Mouse (Mus musculus) CH12.LX (cell line): ENCODE data around the gene Zfyve27.

Source experiments
- BHLHE40 ChIP-seq: IDR thresholded peaks from 2 replicates; pipeline ENCODE4 v1.6.1; 2011; ENCODE audit warnings: mild to moderate bottlenecking, low read depth, low read length, improper control_type of control experiment
- CTCF ChIP-seq, 2 experiments: IDR thresholded peaks in 1 of 2; conservative IDR thresholded peaks in 1 of 2; 2 replicates each; pipeline ENCODE4 v1.5.1; 2011 to 2012; ENCODE audit warnings: low read depth in 2 of 2, low read length in 2 of 2, improper control_type of control experiment in 1 of 2, inconsistent platforms in 1 of 2, mild to moderate bottlenecking in 1 of 2, moderate library complexity in 1 of 2
- JUND ChIP-seq: conservative IDR thresholded peaks from 2 replicates; pipeline ENCODE4 v1.6.1; 2011; ENCODE audit warnings: low read depth, low read length, improper control_type of control experiment
- MXI1 ChIP-seq: IDR thresholded peaks from 2 replicates; pipeline ENCODE4 v1.6.1; 2011; ENCODE audit warnings: mild to moderate bottlenecking, low read depth, low read length, improper control_type of control experiment
- PAX5 ChIP-seq: IDR thresholded peaks from 2 replicates; pipeline ENCODE4 v1.6.1; 2012; ENCODE audit warnings: low read length, inconsistent platforms, mixed read lengths
- POLR2A ChIP-seq: IDR thresholded peaks from 2 replicates; pipeline ENCODE4 v1.6.1; 2011; ENCODE audit warnings: low read depth, mild to moderate bottlenecking, improper control_type of control experiment, low read length
- RCOR1 ChIP-seq: conservative IDR thresholded peaks from 2 replicates; pipeline ENCODE4 v1.6.1; 2012; ENCODE audit warnings: low read depth, mild to moderate bottlenecking, inconsistent platforms, low read length, improper control_type of control experiment
- SIN3A ChIP-seq: IDR thresholded peaks from 2 replicates; pipeline ENCODE4 v1.6.1; 2012; ENCODE audit warnings: low read length, improper control_type of control experiment, inconsistent platforms
- ZKSCAN1 ChIP-seq: IDR thresholded peaks from 2 replicates; pipeline ENCODE4 v1.6.1; 2012; ENCODE audit warnings: low read depth, inconsistent platforms, low read length, improper control_type of control experiment, borderline replicate concordance
- ZNF384 ChIP-seq: IDR thresholded peaks from 2 replicates; pipeline ENCODE4 v1.6.1; 2012; ENCODE audit warnings: low read depth, low read length, improper control_type of control experiment, inconsistent platforms

- TF ChIP-seq ZKSCAN1 = no peak
- TF ChIP-seq CTCF (conservative IDR thresholded peaks at IDR 0.05 in 1 of 2, IDR thresholded peaks at IDR 0.05 in 1 of 2; ENCODE audit: low read depth in 2 of 2, low read length in 2 of 2) = peak in 1 of 2 experiments; percentile 15; a peak in 2 of 4 replicates
- TF ChIP-seq ZNF384 = peak; percentile 81
- peak; percentile 47; the same call in 1 of the 2 replicates for TF ChIP-seq MXI1
- TF ChIP-seq RCOR1 = no peak
- TF ChIP-seq BHLHE40 = no peak
- peak; percentile 83 for TF ChIP-seq POLR2A
- peak; percentile 90 for TF ChIP-seq SIN3A
- no peak for TF ChIP-seq PAX5
- TF ChIP-seq JUND = no peak
Measured at GRCm38 (mm10) chr19:42170025-42170969, 6.5 kb downstream of the Zfyve27 start.
